Mouse (Mus musculus): ENCODE data around the gene Aox4. TPM values are rescaled to one million over a fixed set of nuclear protein-coding genes. Genes with fewer than 3 reads are reported as not detected.
A peak's percentile ranks its signal among the peaks of the same experiment; 100 is the strongest.

The Aox4 gene
- total RNA-seq, 2 experiments from 2014 or later, result 8.0 to 11.5 TPM

DNA sequence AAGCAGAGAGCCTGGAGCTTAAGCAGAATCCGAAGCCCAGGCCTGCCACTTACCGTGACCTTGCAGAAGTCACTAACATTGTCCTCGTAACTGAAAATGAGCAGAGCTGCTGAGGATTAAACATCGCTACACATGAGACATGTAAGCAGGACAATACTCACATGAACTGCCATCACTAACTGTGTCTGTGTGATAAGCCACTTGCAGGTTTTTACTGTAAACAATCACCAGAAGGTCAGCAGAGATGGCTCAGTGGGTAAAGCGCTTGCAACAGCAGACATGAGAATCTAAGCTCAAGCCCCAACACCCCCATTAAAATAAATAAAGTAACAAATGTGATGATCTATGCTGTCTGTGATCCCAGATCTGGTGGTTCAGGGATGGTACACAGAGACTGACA, 28.2 kb downstream of the Aox4 start:
- intact Hi-C loops (cut with DNase I), result no loop called here
- DNase-seq (ENCODE audit: low spot score in 2 of 2), result no peak

DNA sequence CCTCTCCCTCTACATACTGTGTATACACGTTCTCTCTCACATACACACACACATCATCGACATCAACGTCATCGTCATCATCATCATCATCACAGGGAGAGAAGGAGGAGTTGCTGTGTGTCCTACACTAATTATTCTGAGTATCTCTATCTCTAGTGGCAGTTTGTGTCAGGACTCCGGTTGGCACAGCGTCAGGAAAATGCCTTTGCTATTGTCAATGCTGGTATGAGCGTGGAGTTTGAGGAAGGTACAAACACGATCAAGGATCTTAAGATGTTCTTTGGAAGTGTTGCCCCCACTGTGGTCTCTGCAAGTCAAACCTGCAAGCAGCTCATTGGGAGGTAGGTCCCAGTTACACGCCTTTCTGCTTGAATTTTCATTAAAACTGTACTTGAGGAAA, 28.8 kb downstream of the Aox4 start:
- no peak for DNase-seq (ENCODE audit: low spot score in 2 of 2)
- intact Hi-C loops (cut with DNase I), result no loop called here

DNA sequence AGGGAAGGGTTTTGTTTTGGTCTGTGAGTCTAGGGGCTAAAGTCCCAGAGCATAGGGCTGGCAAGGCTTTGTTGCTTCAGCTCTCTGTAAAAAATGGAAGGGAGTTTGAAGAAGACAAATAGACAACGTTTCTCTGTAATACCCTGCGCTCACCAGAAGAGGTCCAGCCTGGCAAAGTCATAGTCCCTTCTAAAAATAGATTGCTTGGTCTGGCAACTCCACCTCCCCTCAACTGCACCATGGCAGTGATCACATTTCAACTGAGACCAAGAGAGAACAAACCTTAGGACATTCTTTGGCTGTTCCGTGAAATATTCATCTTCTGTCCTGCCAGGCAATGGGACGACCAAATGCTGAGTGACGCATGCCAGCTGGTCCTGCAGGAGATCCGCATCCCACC, 30.1 kb downstream of the Aox4 start:
- DNase-seq (ENCODE audit: low spot score in 2 of 2), result no peak
- intact Hi-C loops (cut with DNase I), result no loop called here

DNA sequence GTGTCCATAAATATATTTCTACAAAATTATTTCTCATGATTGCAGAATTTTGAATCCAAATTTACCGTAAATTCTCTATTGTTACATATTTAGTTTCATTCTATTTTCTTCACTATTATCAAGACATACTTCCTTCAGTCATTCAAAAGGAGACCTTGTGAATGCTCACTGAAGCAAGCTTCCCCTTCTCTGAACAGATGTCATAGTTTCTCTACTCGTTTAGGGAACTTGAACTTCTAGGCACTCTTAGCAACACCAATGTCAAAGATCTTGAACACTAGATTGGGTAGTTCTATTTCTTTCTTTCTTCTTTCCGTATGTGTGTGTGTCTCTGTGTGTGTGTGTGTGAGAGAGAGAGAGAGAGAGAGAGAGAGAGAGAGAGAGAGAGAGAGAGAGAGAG, 34.3 kb downstream of the Aox4 start:
- intact Hi-C loops (cut with DNase I), result no loop called here
- DNase-seq (ENCODE audit: low spot score in 2 of 2), result no peak

DNA sequence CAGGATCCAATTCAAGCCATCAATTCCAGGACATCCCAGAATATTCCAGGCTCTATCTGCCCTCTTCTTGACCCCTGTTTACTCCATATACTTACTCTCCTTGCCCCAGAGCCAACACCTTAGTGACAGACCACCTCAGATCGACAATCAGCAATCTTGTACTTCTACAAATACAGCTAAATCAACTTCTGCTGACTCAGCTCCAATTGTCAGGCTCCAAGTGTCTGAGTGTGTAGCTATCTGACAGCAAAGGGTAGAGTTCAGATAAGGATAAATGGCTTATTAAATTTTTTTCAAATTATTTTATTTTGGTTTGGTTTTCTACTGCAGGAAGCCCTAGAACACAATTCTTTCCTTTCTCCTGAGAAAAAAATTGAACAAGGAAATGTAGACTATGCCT, 38.3 kb downstream of the Aox4 start:
- no peak for DNase-seq (ENCODE audit: low spot score in 2 of 2)
- intact Hi-C loops (cut with DNase I), result no loop called here

DNA sequence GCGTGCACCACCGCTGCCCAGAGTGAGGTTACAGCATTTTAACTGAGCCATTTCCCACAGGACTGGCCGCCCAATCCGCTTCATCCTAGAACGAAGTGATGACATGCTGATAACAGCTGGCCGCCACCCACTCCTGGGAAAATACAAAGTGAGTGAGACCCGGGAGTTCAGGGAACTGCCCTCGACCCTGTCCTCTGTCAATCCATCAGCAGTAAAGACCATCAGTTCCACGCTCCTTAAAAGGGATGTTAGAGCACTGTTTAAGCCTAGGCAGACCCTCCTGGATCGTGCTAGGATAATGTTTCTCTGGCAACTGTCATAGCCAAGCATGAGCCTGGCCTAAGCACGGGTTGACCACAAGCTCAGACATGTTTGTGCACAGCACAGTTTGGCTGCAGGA, 43.3 kb downstream of the Aox4 start:
- intact Hi-C loops (cut with DNase I), result no loop called here
- no peak for DNase-seq (ENCODE audit: low spot score in 2 of 2)

DNA sequence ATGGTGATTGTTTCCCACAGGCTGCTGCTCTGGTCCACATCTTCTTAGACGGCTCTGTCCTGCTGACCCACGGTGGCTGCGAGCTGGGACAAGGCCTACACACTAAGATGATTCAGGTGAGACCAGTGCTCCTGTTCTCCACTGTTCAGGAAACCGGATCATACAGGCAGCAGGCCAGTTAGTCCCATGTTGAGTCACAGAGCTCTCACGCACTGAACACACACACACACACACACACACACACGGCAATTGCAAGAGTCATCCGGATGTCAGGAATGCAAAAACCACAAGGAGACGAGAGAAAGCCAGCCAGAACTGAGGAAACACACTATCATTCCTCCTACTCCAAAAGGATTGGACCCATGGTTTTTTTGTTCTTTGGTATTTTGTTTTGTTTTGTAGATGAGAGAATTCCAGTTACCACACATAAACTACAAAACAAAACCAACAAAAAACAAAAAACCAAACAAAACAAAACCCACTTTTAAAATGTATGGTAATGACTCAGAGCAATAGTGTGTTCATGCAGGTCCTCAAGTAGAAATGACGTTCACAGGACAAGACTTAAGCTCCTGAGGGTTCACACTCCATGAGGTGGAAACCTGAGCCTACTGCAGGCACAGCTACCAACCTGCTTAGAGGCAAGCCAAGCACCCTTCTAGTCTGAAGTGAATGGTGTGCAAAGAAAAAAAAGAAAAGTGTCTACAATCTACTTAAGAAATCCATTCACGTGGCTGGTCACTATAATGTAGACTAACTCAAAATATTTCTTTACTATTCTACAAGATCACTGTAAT, 47.2 kb downstream of the Aox4 start:
- intact Hi-C loops (cut with DNase I), result no loop called here
- DNase-seq (ENCODE audit: low spot score in 2 of 2), result no peak

DNA sequence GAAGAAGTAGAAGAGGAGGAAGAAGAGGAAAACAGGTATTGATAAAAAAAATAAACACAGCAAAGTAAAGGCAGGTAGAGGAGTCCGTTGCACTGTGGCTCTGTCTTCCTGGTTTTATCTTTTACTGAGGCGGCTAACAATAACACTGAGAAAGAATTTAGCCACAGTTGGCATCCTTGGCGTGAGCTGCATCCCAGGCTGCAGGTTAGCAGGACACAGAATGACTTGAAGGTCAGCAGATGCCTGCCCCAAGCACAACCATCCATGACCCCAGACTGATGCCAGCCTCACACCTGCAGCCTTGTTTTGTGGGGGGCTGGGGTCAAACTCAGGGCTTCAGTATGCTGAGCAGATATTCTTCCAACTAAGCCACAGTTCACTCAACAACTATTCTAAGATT, 50.1 kb downstream of the Aox4 start:
- no peak for DNase-seq (ENCODE audit: low spot score in 2 of 2)
- intact Hi-C loops (cut with DNase I), result no loop called here

DNA sequence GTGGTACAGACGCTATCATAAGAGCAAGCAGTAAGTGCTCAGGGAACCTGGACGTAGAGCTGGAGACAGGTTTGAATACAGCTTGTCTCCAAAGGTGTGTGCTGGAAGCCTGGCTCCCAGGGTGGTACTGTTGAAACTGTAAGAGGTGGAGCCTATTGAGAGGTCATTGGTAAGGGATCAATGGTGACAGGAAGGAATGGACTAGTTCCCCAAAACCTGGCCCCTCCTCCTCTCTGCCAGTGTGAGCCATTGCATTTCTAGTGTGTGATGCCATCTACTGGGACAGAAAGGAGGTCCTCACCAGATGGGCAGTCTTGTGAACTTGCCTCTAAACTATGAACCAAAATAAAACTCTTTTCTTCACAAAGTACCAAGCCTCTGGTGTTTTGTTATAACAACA, 58.0 kb downstream of the Aox4 start:
- DNase-seq (ENCODE audit: low spot score in 2 of 2), result no peak
- intact Hi-C loops (cut with DNase I), result no loop called here

DNA sequence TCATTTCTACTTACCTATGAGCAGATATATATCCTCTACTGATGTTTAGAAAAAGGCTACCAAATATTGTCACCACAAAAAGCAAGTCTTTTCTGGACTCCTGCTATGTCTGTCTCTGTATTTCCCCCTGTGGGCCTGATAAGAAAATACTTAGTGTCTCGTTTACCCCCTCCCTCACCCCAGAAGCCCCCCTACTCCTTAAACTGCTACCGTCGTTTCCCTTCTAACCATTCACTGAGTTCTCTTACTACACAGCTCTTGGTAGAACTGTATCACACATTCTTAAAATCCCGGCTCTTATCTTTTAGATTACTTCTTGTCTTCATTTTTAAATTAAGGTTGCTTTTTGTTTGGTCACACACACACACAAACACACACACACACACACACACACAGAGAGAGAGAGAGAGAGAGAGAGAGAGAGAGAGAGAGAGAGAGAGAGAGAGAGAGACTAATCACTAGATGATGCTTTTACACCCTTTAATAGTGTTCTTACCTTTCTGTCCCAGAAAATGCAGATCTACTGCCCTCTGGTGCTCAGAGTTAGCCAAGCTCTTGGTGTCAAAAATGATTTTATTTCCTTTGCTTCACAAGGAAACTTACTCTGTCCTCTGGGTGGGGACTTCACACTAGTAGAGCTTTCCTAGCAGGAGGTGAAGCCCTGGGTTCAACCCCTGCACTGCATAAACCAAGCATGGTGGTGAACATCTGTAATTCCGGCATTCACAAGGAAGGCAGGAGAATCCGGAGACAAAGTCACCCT, 60.8 kb downstream of the Aox4 start:
- DNase-seq (ENCODE audit: low spot score in 2 of 2), result peak; percentile 79 to 81
- intact Hi-C loops (cut with DNase I), result loop anchor here (2.0 kb wide), 1 partner anchor 114 kb away; no protein-coding TSS in a partner anchor

DNA sequence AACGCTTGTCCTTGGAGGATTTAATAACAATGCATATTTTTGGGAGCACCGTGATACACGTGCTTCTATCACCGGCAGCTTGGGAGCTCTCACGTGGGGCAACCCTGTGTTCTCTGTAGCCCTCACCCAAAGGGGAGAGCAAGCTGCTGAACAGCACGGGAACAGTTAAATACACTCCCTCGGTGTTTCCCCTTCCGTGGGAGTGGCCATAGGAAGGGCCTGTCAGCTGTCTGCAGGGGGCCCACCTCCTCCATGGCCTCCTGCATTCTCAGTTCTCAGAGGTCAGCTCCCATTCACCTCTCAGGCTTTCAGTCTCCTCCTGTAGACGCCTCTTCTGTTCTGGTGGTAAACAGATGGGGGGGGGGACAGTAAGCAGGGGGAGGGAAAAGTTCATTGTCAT, 65.7 kb downstream of the Aox4 start:
- intact Hi-C loops (cut with DNase I), result no loop called here
- DNase-seq (ENCODE audit: low spot score in 2 of 2), result no peak

DNA sequence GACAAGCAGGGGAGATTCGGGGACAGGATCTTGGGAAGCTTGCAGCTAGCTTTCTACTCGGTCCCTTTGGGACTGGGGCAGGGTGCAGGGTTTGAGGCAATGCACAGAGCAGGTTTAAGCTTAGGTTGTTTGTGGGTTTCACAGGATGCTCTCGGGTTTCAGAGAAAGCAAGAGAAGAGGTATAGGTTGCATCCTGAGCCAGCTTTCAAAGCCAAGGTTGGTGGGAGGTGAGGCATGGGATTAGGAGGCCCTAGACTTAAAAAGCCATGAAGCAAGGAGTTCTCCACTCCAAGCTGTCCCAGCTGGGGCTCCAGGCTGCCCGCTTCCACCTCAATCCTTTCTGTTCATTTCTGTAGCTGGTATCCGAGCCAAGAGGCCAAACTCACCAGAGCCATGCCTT, 67.8 kb downstream of the Aox4 start, which contains the start of gene Aox2:
TSS of gene Aox2 (plus strand) at position 301 of the 400 bp plus-strand sequence.
- no peak for DNase-seq (ENCODE audit: low spot score in 2 of 2)
- intact Hi-C loops (cut with DNase I), result no loop called here

DNA sequence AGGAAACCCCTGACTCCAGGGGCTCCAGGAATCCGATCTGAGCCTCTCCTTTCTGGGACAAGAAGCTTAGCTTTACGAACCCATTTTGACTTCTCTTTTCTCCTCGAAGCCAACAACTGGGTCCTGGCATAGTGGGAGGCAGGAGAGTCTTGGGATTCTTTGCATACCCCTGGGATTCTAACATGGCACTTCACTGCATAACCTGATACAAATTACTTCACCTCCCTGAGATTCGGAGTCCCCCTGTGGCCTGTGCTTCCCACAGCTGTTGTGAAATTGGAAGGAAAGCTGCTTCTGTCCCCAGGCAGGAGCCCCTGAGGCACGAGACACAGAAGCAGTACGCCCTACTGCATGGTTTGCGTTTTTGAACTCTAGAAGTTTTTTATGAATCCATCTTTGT, 68.3 kb downstream of the Aox4 start:
- DNase-seq (ENCODE audit: low spot score in 2 of 2), result no peak
- intact Hi-C loops (cut with DNase I), result no loop called here

DNA sequence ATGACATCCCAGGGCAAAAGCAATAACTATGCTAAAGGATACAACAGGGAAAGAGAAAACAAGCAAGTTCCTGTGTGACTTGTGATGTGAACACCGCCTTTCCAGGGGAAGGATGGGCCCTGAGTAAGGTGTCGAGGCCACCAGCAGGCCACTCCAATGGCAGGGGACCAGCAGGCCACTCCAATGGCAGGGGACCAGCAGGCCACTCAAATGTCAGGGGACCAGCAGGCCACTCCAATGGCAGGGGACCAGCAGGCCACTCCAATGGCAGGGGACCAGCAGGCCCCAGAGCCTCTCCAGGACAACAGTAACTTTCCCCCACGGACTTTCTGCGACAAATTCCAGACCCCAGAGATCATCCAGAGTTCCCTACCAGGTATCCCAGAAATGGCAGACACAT, 70.2 kb downstream of the Aox4 start:
- intact Hi-C loops (cut with DNase I), result no loop called here

DNA sequence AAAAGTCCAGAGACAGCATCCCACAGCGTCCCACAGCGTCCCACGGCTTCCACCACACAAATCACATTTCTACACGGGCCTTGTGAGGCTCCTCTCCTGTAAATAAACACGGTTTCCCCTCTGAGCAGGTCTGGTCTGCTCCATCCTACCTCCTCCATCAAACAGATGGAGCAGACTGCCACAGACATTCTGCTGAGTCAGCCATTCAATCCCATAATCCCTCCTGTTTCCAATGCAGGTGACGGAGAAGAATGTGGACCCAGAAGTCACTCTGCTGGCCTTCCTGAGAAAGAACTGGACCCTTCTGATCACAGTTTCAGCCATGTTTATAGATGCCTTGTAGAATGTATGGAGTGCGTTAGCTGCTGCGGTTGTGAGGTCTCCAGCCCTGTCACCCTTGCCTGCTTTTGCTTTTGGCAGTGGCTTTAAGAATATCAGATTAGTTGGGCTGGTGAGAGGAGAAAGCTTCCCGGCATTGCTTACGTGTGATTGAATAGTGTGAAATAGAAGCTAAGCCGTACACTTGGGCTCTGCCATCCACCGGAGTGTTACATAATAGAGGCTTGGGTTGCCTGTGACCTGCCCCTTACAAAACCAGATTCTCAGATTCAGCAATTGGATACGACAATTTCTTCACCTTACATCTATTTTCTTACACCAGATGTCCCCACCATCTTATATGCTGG, 70.9 kb downstream of the Aox4 start:
- intact Hi-C loops (cut with DNase I), result no loop called here
- no peak for DNase-seq (ENCODE audit: low spot score in 2 of 2)

More for the DNA sequence above, 70.2 kb downstream of the Aox4 start:
- no peak for DNase-seq (ENCODE audit: low spot score in 2 of 2)

DNA sequence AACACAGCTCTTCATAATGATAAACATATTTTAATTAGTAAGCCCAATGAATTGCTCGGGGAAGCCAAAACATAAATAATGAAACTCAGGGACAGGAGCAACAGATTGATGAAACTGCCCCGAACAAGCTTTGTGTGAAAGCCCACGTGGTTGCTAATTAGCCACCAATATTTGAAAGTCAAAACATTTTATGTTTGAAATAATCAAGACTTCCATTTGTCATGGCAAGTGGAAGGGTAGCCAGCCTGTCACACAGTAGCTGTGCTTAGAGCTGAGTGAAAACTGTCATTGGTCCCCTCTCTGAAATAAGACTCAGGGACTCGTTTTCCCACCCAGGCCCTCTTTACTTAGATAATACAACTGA, 71.4 kb downstream of the Aox4 start:
- intact Hi-C loops (cut with DNase I), result no loop called here
- DNase-seq (ENCODE audit: low spot score in 2 of 2), result no peak

DNA sequence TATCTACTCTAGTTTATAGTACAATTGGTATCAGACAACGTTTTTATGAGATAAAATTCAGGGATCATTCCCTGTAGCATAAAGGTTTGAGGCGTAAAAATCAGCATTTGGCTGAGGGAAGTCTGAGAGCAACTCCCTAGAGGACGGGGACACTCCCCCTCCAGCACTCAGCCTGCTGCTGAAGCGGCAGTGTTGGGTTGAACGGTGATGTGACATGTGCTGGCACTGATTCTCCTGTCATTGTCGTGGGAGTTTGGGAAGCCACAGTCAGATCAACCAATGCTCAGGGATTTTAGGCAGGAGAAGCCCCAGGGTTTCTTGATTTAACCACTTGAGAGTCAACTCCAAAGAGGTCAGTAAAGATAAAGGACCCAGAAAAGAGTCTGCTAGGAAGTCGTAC, 74.3 kb downstream of the Aox4 start:
- intact Hi-C loops (cut with DNase I), result no loop called here
- DNase-seq (ENCODE audit: low spot score in 2 of 2), result no peak

DNA sequence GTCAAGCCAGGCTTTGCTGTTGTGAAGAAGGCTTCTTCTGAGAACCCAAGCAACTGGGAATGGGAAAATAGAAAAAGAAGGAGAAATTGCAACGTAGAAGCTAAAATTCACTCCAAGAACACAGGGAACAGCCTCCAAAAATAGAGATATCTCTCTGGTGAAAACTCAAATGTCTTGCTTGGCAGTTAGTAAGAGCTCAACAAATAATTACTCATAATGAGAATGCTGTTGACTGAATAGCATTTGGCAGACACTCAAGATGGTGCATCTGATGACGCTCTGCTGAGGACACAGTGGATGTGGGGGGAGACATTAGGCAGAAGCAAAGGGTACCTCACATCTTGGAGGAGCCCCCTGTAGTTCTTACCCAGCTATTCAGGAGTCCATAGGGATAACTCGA, 77.9 kb downstream of the Aox4 start:
- DNase-seq (ENCODE audit: low spot score in 2 of 2), result peak in 1 of 2 experiments; percentile 21

DNA sequence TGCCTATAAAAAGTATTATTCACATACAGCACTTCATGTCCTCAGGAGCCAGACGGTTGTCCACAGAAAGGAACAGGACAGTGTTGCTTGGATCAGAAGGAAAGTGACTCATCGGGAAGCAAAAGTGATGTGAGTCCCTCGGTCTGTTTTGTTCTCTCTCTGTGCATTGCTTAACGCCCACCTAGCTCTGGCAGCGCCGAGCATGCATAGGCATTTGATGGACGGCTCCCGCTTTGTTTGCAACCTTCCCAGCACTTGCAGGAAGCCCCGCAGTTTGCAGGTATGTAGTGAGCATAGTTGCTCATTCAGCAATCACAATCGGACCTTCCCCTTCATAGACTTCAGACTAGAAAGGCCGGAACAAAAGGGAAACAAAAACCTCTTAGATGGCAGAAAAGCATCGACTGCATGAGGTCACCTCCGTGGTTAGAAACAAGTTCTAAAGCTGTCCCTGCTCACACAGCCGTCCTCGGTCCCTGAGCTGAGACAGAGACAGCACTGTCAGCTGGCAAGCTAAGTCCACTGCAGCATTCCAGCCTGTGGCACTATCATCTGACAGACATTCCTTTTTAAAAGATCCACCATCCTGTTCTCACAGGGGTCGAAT, 79.8 kb downstream of the Aox4 start:
- DNase-seq (ENCODE audit: low spot score in 2 of 2), result peak; percentile 27 to 41
- intact Hi-C loops (cut with DNase I), result loop anchor here (5.0 to 10.0 kb wide), 2 partner anchors 325 to 863 kb away; no protein-coding TSS in a partner anchor

More for the DNA sequence above, 77.9 kb downstream of the Aox4 start:
- intact Hi-C loops (cut with DNase I), result no loop called here

Measured in left cerebral cortex, postnatal 14 days (tissue).